Mouse (Mus musculus): ENCODE results near the gene Wdr27.
"Not testable (repeated sequence)": the region's sequence is repeated elsewhere in the genome, so short reads cannot be mapped to it uniquely, and the experiment has no call there.

The Wdr27 gene

GRCm38 (mm10) chr17:14943009-14943728, at the start of gene Wdr27, which contains the start of gene 1600012H06Rik:
Gene Wdr27, minus strand, starts transcription at chr17:14943158.
Gene 1600012H06Rik, plus strand, starts transcription at chr17:14943184.
- peak; percentile 99 for DNase-seq

GRCm38 (mm10) chr17:14992522-14993138, 49.7 kb upstream of the Wdr27 start:
- DNase-seq: not testable (repeated sequence)

GRCm38 (mm10) chr17:14990116-14990702, 47.3 kb upstream of the Wdr27 start:
- peak in 1 of 2 experiments; percentile 6 for DNase-seq

- not testable (repeated sequence) for DNase-seq
Observed at GRCm38 (mm10) chr17:14978362-14979038, 35.5 kb upstream of the Wdr27 start, which contains the start of the genes 9030025P20Rik and Gm3417. Gene 9030025P20Rik, plus strand, starts transcription at chr17:14978468. Gene Gm3417, minus strand, starts transcription at chr17:14978790.

- not testable (repeated sequence) for DNase-seq
Observed at GRCm38 (mm10) chr17:14977718-14978361, 34.9 kb upstream of the Wdr27 start.

- DNase-seq: not testable (repeated sequence)
Observed at GRCm38 (mm10) chr17:14968373-14968913, 25.5 kb upstream of the Wdr27 start.

GRCm38 (mm10) chr17:14961557-14962154, 18.7 kb upstream of the Wdr27 start:
- not testable (repeated sequence) for DNase-seq

GRCm38 (mm10) chr17:14960951-14961556, 18.1 kb upstream of the Wdr27 start, which contains the start of gene Phf10:
Gene Phf10, minus strand, starts transcription at chr17:14961273.
- DNase-seq: peak; percentile 11 to 65

- peak; percentile 2 to 42 for DNase-seq
Observed at GRCm38 (mm10) chr17:14960520-14960919, 17.6 kb upstream of the Wdr27 start.

GRCm38 (mm10) chr17:14959979-14960378, 17.0 kb upstream of the Wdr27 start:
- DNase-seq: peak in 1 of 2 experiments; percentile 2

GRCm38 (mm10) chr17:14958686-14959327, 15.8 kb upstream of the Wdr27 start:
- no peak for DNase-seq

GRCm38 (mm10) chr17:14953452-14953851, 10.5 kb upstream of the Wdr27 start:
- DNase-seq: no peak

- DNase-seq: no peak
Observed at GRCm38 (mm10) chr17:14949161-14949827, 6.3 kb upstream of the Wdr27 start.

GRCm38 (mm10) chr17:14944551-14944950, 1.6 kb upstream of the Wdr27 start:
- no peak for DNase-seq

GRCm38 (mm10) chr17:14943729-14944059, 736 bp upstream of the Wdr27 start:
- no peak for DNase-seq

- not testable (repeated sequence) for DNase-seq
Observed at GRCm38 (mm10) chr17:14942181-14942580, 777 bp downstream of the Wdr27 start.

GRCm38 (mm10) chr17:14935841-14936605, 6.9 kb downstream of the Wdr27 start:
- no peak for DNase-seq

- DNase-seq: not testable (repeated sequence)
Observed at GRCm38 (mm10) chr17:14935280-14935679, 7.7 kb downstream of the Wdr27 start.

- DNase-seq: no peak
Observed at GRCm38 (mm10) chr17:14931469-14931868, 11.5 kb downstream of the Wdr27 start.
